Mouse (Mus musculus) G1E (cell line): ENCODE results near the gene Iars2.

Experiments
- CTCF ChIP-seq: IDR thresholded peaks from 2 replicates; pipeline ENCODE4 v1.5.1; 2012; ENCODE audit warnings: low read depth, low read length, inconsistent platforms, mixed read lengths
- GATA1 ChIP-seq: IDR thresholded peaks from 2 replicates; pipeline ENCODE4 v1.6.1; 2012; ENCODE audit warnings: borderline replicate concordance, low read length, inconsistent platforms, mixed read lengths
- GATA2 ChIP-seq: IDR thresholded peaks from 2 replicates; pipeline ENCODE4 v1.6.1; 2012; ENCODE audit warnings: low read depth, low read length, inconsistent platforms, borderline replicate concordance
- TAL1 ChIP-seq: conservative IDR thresholded peaks from 2 replicates; pipeline ENCODE4 v1.6.1; 2012; ENCODE audit warnings: low read depth, low read length, inconsistent platforms, mixed read lengths

DNA sequence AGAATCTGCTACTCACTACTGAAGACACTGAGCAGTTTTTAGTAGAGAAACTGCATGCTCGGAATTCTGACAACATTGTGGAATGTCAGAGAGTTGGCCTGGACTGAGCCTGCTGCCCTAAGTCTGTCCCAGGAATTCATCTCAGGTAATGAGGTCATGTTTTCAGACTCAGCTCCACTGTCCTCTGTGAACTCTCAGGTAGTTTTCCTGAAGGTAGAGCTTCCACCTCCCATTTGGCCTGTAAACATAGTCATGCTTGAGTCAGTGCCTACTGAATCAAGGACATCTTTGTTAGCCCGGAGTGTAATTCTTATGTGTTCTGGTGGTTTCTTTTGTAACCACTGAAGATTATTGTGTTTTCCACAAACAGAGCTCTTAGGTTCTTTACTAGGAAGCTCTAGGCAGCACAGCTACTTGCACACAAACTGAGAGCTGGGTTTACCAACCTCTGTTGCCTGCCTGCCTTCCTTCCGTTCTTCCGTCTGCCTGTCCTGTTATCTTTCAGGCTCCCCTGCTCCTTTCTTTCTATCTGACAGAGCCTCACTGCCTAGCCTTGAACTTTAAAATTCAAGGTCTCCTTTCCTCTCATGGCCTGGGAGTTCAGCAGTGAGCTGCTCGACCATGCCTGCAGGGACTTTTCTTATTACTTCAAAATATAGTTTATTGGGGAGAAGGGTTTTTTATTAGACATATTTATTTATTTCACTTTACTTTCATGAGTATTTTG lies 54.2 kb downstream of the Iars2 start:
- no peak for TF ChIP-seq GATA1
- TF ChIP-seq CTCF: no peak
- TF ChIP-seq TAL1: no peak
- TF ChIP-seq GATA2: no peak
